Mouse (Mus musculus) lung, postnatal 0 days (tissue): ENCODE measurements at regions not wholly inside any gene's neighbourhood (a gene's known extent, or its start where the extent isn't known, plus 50 kb on each side); places are given as distances from the start of the nearest gene placed in this dataset.

Source experiments
- CTCF ChIP-seq: IDR thresholded peaks from 2 replicates; pipeline ENCODE4 v1.5.1; 2016; ENCODE audit warnings: antibody characterized with exemption, mild to moderate bottlenecking
- EP300 ChIP-seq: IDR thresholded peaks from 2 replicates; pipeline ENCODE4 v1.6.1; 2016; ENCODE audit warnings: antibody characterized with exemption, mild to moderate bottlenecking, control low read depth

DNA sequence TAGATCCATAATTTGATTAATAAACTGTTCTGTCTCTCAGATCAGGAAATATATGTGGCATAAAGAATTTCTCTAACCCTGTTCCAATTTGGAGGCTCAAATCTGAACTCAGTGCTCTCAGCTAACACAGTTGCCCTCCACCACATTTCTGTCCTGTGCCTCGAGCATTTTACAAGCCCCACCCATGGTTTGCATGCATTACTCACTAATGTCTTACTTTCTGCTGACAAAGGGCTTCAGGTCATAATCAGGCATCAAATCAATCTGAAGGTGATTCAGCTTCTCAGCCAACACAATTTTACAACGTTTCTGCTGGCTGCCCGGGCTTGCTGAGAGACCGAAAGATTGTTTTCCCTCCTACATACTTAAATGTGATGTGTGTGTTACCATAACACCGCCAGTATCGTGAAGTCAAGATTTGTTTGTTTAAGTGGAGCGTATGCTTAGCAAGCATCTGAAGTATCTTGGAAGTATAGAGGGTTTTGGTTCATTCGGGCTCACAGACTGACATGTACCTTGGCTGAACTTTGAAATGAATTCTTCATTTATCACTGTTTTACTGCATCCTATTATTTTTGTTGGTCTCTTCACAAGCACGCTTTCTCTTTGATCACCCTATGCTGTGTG lies 139.9 kb upstream of the Sema3d start:
- no peak for TF ChIP-seq CTCF
- no peak for TF ChIP-seq EP300
